Mouse (Mus musculus) right cerebral cortex, postnatal 36 days (tissue): Measurements from ENCODE around the gene Ap3b1.

Source experiments
- DNase-seq, 2 experiments: peaks; one replicate each; pipeline ENCODE4 v3.0.0; 2022; ENCODE audit warnings: low spot score in 2 of 2, mixed read lengths in 1 of 2

Ap3b1 gene

GRCm38 (mm10) chr13:94539851-94540646 is 181.3 kb downstream of the Ap3b1 start:
- DNase-seq: no peak

- DNase-seq: no peak
Measured at GRCm38 (mm10) chr13:94542061-94542460, 183.3 kb downstream of the Ap3b1 start.

DNA sequence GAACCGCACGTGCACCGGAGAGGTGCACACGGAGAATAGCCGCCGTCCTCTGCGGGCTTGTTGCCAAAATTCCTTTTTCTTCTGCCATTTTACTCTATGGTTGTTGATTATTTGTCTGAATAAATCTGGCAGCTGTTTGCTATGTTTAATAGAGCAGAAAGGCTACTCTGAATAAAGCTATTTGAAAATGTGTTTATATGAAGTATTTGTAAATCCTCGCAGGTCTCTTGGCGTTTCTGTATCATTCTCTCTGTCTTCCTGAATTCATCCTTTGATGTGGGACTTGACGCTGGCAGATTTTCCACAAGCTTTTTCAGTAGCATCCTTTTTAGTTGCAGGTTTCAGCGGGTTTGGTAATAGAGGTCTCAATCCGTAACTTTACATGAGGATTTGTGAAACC is 185.5 kb downstream of the Ap3b1 start:
- DNase-seq: no peak

DNA sequence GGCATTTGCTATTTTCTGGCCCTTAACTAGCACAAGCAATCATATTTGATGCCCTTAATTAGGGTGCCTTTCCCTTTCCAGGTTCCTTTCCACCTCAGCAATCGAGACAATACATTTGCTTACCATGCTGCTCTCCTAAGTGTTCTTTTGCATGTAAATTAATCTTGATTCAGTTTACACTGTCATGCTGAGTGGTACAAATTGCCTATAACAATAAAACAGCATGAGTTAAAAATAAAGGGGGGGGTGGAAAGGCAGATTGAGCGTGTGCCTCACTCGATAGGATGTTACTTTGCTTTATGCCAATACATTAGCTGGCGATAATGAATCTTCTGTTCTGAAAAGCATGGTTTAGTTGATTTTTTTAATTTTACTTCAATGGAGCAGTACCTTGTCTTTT is 187.0 kb downstream of the Ap3b1 start:
- DNase-seq: no peak

DNA sequence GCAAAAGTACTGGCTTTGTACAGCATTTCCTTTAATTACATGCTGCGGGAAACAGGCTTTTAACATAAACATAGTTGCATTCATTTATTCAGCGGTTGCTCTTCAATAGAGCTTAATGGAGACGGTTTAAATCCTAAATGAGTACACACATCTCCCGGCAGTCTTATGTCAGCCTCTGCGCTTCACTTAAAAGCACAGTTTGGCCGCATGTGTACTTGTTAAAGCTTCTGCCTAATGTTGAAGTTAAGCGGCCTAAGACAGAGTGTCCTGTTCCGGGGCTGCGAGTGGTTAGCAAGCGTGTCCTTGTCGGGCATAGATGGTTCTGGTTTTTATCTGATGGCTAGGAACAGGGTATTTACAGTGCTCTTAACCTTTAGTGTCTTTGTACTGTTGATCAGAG is 187.5 kb downstream of the Ap3b1 start:
- DNase-seq: no peak

DNA sequence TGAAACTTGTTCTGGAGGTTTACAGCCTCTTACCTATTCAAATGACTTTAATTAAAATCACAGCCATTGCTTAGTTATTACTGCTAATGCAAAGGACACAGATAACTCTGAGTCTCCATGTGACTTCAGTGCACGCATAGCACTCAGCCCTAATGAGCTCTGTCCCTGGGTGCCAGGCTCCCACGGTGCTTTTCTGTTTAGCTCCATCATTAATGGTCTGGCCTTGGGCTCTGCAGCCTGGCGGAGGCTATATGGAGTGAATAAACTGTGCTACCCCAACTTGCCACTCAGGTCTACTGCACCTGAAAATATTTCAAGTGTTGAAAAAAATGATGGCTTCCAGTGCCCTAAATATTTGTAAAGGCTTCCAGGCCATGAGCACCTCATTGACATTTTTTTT is 190.8 kb downstream of the Ap3b1 start:
- DNase-seq: no peak

- DNase-seq: no peak
Measured at GRCm38 (mm10) chr13:94550037-94550436, 191.3 kb downstream of the Ap3b1 start.

DNA sequence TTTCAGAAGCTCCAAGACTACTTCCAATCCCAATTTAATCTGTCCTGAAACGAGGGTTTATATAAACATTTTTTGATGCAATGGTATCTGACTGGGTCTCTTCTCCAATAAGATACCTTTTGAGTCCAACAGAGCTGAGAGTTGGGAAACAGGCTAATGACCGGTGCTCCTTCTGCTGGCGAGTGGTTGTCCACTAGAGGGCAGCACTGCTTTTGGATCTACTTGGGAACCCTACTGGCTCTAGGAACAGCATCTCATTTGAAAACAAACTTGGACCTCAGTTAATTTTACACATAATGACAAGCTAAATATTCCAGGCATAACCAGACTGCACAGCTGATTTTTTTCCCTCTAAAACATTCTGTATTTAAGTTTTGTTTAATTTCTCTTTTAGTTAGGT is 201.3 kb downstream of the Ap3b1 start:
- peak; percentile 73 to 75 for DNase-seq

GRCm38 (mm10) chr13:94560878-94561277 is 202.1 kb downstream of the Ap3b1 start:
- DNase-seq: no peak

DNA sequence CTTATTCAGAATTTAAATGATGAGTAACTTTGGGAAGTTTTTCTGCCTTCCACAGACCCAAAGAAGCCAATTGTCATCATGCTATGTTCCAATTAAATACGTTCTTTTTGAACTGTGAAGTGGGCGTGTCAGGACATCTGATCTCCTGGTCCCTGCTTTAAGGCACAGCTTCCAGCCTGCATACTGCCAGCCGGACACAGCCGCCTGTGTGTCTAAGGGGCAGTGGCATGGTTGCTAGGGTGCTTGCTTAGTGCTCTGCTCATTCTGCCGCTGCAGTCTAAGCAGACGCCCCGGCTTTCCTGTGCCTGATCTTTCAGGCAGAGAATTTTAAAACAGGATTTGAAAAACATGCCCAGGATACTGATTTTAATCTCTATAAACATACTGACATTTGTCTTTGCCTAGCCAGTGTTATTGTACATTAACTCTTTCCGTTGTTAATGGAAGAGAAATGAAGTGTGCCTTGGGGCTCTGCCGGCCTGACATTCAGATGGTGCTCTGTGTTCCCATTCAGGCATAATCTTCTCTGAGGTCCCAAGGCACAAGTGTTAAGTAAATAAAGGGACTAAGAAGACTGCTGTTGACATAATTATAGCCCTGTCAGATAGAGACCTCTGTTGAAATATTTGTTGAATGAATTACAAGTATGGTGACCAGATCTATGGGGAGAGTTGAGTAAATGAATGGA is 204.0 kb downstream of the Ap3b1 start:
- DNase-seq: no peak

- no peak for DNase-seq
Measured at GRCm38 (mm10) chr13:94563836-94564235, 205.1 kb downstream of the Ap3b1 start.

DNA sequence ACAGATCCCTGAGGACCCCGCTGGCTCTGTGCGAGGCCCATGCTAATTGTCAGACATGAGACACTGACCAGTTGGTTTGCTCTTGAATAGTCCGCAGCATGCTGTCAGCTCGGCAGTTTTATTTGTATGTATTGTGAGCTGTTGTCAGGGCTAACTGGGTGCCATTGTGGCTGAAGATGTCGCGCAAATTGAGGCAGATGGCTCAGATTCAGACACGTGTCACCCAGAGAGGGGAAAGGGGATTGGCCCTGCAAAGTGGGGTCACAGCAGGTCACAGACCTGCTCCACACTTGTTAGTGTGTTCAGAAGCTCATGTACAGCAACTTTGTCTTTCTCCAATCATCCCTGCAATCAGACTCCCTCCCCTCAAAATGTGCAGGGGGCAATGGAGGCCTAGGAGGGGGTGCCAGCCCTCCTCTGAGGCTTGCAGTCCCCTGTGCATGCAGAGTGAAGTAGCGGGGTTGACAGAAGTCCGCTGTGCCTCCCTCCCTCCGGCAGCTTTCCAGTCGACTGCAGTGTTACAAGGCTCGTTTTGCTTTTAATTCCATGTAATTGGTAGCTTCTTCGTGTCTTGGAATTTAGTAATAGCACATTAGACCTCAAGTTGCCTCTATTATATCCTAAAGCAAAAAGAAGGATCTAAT is 205.7 kb downstream of the Ap3b1 start:
- DNase-seq: no peak

- no peak for DNase-seq
Measured at GRCm38 (mm10) chr13:94565176-94565575, 206.4 kb downstream of the Ap3b1 start.

DNA sequence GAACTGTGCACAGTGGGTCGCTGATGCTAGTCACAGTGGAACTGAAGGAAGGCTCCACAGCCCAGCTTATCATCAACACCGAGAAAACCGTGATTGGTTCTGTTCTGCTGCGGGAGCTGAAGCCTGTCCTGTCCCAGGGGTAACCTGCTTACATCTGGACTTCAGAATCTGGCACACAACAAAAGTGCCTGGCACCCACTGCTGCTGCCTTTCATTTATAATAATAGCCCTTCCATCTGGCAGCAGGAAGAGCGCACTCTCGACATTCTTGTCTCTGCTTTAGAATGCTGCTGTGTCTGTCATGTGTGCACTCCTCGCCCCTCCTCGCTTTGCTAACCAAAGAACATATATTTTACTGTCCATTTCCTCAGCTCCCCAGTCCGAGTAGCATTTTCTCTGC is 206.9 kb downstream of the Ap3b1 start:
- DNase-seq: no peak

GRCm38 (mm10) chr13:94567739-94568138 is 209.0 kb downstream of the Ap3b1 start:
- DNase-seq: no peak

- no peak for DNase-seq
Measured at GRCm38 (mm10) chr13:94571001-94571400, 212.2 kb downstream of the Ap3b1 start.

- DNase-seq: peak; percentile 32 to 60
Measured at GRCm38 (mm10) chr13:94573356-94573755, 214.6 kb downstream of the Ap3b1 start.

GRCm38 (mm10) chr13:94573833-94574232 is 215.1 kb downstream of the Ap3b1 start:
- DNase-seq: no peak

GRCm38 (mm10) chr13:94575607-94576398 is 217.0 kb downstream of the Ap3b1 start:
- DNase-seq: no peak

GRCm38 (mm10) chr13:94576399-94577176 is 217.8 kb downstream of the Ap3b1 start:
- no peak for DNase-seq

DNA sequence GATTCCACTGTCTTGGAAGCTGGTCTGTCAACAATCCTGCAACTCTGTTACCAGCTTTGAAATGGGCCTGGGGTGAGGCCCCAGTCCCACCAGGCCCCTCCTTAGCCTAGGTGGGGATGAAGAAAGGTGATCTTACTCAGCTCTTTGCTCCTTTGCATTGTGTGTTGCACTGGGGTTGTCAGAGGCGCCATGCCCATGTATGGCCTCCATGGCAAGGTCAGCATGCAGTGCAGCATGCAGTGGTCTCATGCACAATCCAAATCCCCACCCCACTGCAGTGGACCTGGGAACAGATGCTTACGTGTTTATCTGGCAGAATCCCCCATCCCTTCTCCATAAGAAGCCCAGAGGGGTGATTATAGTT is 218.4 kb downstream of the Ap3b1 start:
- DNase-seq: no peak
